Mouse (Mus musculus) lung, postnatal 4 days (tissue): ENCODE results near the gene Rab20.

Experiments used
- DNase-seq, 2 experiments: peaks; one replicate each; pipeline ENCODE4 v3.0.0; 2021

Gene Rab20

DNA sequence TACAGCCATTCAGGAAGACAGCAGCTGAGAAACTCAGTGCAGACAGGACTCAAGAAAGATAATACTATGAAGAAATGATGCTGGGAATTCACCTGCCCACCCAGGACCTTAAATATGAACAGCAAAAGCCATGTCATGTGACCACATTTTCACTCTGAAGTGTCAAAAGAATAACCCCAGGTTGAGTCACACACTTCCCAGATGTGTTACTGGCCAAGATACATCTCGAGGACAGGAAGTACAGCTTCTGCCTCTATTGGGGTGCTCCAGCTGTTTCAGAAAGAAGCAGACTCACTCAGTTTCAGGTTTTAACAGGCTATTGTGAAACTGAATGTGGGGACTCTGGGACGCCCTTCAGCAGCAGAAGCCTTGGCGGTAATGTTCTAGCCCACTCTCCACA, 26.0 kb downstream of the Rab20 start:
- DNase-seq: no peak

DNA sequence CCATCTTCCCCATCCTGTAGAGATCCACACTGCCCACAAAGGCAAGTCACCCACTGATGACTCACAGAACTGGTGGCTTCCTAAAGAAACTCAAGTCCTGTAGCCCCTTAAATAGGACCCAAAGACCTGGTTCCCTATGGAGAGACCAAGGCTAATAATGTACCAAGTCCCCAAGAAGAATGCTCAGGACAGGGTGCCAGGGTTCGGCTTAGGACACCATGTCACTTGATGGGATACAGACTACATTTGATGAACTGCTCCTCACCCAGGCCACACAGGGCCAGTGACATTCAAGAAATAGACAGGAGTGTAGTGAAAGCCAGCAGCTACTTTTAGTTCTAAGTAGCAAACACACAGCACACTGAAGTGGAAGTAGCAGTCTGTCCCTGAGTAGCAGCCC, 26.4 kb downstream of the Rab20 start:
- DNase-seq: no peak

DNA sequence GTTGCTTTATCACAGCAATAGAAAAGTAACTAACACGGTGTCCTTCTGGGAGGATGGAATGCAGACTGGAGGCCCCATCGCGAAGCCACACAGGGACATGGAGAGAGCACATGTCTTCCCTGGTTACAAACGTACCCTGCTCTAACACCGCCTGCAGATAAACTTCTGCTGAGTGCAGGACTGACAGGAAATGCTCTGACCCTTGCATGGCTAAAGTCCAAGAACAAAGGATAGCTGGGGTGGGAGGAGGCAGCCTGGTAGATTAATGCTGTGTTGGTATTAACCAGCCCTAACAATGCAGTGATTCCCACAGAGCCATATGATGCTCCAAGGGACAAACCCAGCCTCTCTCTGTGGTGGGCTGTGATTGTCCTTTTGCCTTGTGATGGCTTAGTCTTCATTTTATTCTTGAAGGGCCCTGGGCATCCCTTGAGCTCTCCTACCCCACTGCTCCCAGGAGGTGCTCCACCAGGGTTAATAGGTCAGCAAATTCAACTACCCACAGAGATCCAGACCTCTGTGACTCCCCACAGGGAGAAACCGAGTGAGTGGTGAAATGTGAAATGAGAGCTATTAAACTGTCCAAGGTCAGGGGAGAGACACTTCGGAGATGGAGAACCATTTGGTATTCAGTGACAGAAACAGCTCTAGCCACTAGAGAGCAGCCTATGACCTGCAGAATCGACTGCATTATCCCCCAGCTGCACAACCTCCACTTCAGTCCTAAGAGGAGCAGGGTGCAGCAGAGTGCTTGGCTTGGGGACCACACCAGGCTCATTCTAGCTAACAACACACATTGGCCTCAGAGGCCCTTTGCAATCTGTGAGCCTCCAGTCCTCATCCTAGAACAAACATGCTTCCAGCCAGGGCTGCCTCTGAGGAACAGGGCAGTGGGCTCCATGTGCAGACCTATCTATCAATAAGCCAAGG, 28.1 kb downstream of the Rab20 start:
- peak; percentile 44 to 59 for DNase-seq

DNA sequence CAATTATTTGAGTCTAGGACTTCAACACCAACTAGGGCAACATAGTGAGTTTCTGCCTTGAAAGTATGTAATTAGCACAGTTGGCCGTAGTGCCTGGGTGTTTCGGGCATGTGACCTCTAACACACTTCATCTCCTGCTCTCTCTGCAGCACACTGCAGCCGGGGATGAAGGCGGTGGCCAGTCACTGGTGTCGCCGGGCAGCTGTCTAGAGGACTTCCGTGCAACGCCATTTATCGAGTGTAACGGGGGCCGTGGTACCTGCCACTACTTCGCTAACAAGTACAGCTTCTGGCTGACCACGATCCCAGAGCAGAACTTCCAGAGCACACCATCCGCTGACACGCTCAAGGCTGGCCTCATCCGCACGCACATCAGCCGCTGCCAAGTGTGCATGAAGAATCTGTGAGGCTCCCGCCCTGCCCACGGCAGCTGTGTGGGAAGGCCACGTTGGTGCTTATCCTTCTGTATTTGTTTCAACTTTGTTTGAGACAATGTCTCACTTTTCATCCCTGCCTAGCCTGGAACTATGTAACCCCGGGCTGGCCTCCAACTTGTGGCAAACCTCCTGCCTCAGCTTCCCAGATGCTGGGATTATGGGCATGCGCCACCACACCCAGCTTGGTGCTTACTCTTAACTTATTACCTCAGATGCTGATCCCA, 30.5 kb downstream of the Rab20 start:
- DNase-seq: no peak

DNA sequence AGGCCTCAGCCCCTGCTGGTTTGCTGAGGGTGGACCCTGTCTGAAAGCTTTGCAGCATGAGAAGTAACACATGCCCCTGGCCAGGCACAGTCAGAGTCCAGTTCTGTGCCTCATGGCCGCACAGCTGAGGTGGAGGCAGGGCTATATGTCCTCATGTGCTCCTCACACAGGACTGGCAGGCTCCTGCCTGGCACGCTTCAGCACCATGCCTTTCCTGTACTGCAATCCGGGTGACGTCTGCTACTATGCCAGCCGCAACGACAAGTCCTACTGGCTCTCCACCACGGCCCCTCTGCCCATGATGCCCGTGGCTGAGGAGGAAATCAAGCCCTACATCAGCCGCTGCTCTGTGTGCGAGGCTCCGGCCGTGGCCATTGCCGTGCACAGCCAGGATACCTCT, 32.7 kb downstream of the Rab20 start:
- DNase-seq: no peak

DNA sequence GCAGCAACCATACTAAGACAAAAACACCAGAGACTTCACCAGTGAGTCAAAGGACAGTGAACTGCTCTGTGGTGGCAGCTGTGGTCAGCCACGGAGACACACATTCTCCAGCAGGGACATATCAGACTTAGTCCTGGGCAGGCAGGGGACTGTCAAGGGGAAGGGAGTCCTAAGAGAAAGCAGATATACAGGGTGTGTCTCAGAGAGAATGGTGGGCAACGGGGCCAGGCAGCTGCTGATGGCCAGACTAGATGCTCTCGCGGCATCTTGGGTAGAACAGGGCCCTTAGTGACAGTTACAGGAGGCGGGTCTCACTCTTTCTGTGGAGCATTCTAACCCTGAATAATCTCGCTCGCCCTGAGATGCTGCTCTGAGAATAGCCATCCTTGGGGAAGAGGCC, 34.3 kb downstream of the Rab20 start:
- no peak for DNase-seq

DNA sequence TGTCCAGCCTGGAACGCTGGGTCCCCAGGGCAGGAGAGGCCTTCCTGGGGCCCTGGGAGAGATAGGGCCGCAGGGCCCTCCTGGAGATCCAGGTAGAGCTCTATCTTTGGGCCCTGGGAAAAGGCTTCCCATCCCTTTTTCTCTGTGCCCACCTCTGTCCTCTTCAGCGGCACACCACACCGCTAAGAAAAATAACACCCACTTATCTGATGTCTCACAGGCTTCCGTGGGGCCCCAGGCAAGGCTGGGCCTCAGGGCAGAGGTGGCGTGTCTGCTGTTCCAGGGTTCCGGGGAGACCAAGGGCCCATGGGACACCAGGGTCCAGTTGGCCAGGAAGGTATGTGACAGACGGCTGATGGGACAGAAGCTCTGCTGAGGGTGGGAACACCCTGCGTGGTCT, 34.9 kb downstream of the Rab20 start:
- DNase-seq: no peak

DNA sequence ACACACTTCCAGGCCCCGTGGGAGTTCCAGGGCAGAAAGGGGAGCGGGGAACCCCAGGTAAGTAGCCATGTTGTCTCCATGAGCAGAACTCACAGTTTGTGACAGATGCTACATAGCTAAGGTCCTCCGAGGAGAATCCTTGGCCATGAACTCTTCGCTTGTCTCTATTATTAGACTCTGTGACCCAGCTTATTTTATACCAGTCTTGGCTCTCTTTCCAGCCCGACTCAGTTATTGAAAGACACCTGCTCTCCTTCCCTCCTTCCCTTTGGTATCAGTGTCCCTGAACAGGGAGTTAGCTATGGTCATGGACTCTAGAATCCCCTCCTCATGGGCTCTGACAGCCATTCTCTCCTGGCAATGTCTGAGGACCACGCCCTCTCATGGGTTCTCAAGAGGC, 37.2 kb downstream of the Rab20 start:
- DNase-seq: no peak

DNA sequence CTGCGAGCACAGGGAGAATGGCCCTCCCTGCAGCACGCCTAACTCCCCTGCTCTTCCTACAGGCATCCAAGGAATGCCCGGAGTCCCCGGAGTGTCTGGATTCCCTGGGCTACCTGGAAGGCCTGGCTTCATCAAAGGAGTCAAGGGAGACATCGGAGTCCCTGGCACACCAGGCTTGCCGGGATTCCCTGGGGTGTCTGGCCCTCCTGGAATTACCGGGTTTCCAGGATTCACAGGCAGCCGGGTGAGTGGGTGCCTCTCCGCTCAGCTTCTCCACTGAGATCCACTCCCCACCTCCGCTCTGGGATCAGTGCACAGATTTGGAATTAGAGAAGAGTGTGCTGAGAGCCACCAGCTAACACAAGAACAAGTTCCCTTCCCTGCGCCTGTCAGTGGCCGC, 40.6 kb downstream of the Rab20 start:
- no peak for DNase-seq

DNA sequence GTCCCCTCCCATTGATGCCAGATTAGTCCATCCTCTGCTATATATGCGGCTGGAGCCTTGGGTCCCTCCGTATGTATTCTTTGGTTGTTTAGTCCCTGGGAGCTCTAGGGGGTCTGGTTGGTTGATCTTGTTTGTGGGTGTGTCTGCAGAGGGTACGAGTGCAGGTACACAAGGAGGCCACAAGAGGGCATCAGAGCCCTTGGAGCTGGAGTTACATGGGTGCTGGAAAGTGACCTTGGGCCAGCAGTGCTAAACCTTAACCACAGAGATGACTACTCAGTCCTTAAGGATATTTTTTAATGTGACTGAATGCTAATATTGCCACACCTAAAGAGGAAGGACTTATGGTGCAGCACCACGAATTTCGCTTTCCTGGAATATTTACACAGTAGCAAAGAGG, 47.8 kb downstream of the Rab20 start:
- peak in 1 of 2 experiments; percentile 44 for DNase-seq

DNA sequence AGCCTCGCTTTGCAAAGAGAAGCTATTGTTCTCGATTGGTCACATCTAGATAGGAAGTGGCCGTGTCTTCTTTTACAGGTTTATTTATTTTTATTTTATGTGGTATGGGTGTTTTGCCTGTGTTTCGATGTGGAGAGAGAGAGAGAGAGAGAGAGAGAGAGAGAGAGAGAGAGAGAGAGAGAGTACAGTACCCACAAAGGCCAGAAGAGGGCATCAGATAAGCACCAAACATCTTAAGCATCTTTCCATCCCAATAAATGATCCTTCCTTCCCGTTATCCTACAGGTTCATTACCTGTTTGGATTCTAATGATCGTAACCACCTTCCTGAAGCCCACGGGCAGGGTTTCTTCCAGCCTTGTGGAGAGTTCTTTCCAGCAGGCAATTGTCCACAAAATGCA, 55.4 kb downstream of the Rab20 start:
- DNase-seq: no peak

DNA sequence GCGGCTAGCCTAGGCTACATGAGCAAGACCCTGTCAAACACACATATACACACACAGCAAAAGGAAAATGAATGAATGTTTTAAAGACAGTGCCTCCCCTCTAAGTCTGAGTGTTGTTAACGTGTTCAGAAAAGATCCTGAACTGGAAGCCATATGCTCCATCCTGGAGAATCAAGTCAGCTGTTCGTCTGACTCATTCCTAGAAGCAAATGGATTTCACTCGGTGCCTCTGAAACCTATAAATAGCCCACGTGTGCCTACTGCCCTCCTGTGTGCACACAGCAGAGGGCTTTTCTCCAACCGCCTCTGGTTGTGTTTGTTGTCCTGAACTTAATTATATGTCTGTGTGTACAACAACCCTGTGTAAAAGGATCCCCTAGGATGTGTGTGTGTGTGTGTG, 56.5 kb downstream of the Rab20 start:
- DNase-seq: no peak

DNA sequence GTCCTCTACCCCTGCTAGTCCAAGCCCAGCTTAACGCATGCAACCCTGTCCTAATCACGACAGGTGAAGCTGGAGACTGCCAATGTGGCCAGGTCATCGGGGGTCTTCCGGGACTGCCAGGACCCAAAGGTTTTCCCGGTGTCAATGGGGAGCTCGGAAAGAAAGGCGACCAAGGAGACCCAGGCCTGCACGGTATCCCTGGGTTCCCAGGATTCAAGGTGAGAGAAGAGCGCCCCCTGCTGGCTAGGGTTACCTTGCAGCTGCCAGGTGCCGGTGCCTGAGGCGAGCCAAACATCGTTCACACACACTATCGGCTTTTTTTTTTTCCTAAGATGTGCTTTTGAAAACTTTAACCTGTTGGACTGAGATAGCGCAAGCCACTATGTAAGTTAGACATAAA, 57.4 kb downstream of the Rab20 start:
- peak; percentile 52 to 64 for DNase-seq

DNA sequence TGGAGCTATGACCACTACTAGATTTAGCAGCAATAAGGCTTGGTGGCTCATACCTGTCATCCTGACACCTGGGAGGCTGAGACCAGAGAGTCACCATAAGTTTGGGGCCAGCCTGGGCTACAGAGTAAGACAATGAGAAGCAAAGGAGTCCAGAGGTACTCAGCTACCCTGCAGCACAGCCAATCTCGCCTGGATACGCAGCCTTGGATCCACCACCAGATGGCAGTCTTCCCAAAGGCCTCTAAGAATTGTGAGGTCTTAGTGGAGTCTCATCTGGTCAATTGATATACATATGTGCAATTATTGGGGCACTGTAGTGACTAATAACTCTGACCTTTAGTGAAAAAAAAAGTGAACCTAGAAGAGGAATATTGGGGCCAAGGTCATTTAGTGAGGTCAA, 58.9 kb downstream of the Rab20 start:
- DNase-seq: peak; percentile 56 to 75

DNA sequence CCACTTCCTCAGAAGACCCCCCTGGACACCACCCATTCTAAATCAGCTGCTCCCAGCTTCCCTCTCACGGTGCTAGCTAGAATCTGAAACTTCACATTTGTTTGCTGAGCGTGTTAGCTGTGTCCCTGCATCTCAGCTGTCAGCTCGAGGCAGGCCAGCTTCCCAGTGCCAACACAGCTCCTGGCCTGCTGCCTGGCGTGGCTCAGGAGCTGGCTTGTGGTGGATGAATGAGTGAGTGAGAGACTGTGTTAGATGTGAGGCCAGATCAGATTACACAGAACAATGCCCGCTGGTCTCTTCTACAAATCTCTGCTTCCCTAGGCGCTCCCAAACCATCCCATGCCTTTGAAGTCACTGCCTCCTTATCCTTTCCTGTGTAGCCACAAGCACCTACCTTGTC, 59.3 kb downstream of the Rab20 start:
- DNase-seq: peak; percentile 71 to 89

DNA sequence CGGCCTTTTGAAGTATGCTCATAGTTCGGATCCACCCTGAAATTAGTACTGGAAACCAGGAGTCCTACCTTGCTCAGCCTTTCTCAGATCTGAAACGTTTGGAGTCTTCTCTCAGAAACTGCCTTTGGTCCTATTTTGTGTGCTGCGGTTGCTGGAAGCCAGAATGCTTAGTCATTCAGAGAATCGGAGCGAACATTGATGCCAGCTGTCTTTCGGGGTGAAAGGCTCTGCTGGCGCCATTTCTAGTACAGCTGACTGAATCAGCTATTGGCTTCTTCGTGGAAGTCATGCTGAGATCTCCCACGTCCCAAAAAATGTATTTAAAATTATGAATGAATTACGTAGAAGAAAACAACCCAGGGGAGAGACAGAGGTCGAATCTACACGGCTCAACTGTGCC, 60.7 kb downstream of the Rab20 start:
- no peak for DNase-seq

DNA sequence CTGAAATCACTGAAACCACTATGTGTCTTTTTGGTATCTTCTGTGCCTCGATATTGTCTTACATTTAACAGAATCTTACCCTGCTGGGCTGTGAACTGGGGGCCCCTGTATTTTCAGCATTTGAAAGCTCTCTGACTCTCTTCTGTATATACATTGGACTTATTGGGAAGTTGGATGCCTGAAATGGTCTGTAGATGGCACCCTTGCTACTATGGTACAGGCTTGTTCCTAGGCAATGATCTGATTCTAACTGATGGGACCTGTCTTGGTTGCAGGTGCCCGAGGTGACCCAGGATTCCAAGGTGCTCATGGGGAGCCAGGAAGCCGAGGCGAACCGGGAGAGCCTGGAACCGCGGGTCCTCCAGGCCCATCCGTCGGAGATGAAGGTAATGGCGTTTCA, 63.4 kb downstream of the Rab20 start:
- DNase-seq: no peak

DNA sequence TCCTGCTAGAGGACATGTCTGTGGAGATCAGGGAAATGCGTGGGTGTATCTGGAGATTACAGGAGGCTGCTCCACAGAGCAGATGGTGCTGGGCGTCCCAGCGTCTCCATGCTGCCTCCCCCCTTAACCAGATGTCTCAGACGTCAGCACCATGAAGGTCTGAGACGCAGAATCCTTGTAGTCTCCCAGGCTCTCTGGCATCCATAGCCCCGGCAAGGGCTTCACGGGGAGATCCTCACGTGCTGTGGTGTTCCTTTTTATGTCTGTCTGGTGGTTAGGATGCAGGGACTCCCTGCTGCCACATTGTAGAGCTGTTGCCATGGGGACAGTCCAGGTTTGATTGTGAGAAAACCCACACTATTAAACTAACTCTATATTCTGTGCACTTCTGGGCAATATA, 64.2 kb downstream of the Rab20 start:
- DNase-seq: no peak

DNA sequence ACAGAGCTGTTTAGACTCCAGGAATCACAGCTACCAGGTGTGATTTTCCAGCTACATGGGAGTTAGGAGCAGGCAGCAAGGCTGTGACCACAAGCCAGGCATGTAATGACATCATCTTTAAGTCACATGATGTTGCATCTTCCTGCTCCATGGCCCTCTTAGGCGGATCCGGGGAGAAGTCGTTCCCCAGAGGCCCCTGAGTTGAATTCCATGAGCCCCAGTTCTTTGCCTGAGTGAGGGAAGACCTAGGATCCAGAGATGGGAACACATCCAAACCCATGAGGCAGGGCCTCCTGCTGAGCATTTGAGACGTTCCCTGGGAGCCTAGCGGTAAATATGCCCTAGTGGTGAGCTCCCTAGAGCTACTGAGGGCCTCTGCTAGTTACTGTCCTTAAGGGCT, 66.1 kb downstream of the Rab20 start:
- no peak for DNase-seq

DNA sequence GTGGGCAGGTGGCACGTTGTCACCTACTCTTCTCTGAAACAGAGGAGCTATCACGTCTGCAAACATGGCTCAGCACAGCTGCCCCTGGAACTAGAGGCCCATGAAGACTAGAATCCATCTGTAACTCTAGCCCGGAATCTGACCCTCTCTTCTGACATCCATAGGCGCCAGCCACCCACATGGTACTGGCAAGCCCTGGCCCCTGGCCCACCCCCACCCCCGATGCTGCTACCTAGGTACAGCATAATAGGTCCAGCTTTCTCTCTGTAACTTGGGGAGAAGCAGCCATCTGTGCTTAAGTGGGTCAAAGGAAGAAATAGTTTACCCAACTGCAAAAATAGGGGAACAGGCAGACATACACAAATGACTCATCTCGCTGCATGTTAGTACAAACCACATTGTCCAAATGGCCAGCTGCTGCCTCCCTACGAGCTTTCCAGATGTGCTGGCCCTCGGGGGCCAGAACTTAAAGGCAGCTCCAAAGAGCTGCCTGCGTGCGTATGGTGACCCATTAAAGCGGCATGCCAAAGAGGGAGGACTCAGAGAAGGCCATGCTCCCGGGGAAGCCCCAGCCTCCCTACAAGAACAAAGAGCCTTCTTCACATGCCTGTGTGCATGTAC, 66.9 kb downstream of the Rab20 start:
- DNase-seq: peak; percentile 64 to 87

DNA sequence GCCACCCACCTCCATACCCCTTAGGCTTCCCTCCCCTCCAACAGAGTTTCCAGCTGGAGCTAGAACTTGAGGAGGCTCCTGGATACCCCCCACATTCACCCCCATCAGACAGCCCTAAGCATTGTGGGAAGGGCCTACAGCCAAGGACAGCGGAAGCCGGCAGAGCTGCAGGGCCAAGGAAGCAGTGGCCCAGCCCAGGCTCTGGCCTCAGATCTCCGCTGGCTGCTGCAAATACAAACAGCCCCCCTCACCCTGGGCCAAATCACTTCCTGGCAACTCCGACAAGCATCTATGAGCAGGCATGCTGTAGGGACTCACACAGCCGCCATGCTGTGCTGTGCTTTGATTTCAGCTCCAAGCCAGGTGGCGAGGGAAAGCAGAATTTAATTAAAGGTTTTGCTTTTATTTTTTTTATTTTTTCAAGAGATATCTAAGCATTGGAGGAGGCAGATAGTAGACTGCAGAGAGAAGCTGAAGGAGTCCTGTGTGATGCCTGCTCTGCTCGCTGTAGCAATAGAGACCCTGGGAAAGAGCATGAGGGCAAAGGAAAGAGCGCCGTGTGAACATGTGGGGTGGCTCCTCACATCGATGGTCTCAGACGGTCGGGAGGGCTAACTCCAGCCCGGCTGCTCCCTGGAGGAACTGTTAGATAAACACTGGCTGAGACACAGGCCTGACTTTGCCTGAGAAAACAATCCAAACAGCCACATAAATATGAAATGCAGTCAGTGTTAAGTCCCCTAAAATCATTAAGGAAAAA, 72.6 kb downstream of the Rab20 start:
- DNase-seq: peak; percentile 83 to 94

DNA sequence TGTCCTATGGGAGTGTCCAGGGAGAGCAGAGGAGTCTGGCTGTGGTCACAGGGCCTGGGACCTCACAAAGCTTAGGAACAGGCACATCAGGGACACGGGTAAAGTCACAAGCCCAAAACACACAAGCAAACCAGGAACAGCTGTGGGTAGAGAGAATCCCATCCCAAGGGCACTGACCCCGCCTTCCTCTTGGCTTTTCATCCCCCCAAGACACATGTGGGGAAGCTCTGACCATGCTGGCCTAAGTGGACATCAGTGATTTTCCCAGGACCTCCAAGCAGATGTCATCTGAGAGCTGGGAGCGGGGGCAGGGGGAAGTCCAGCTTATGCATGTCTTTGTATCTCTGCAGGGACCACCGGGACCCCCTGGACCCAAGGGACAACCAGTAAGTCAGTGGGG, 73.9 kb downstream of the Rab20 start:
- peak in 1 of 2 experiments; percentile 62 for DNase-seq

DNA sequence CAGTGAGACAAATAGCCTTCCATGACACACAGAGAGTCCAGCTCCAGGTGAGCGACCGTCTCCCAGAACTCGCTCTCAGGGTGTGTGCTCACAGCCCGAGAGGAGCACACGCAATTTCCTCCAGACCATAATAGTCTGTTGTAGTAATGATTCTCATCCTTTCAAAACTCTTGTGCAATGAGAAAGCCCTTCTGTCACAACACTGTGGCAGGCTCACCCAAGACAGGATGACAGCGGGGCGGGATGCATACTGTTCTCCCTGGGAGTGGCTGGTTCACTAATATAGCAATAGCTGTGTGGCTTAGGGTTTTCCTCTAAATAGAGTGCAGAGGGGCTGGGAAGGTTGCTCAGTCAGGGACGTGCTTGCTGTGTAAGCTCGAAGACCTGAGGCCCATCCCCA, 74.7 kb downstream of the Rab20 start:
- DNase-seq: peak in 1 of 2 experiments; percentile 53
